Mouse (Mus musculus) thymus, postnatal 25 days (tissue): ENCODE measurements around the gene Papolb.

Source experiments
- DNase-seq: peaks from one replicate; pipeline ENCODE4 v3.0.0; 2022

Papolb gene

DNA sequence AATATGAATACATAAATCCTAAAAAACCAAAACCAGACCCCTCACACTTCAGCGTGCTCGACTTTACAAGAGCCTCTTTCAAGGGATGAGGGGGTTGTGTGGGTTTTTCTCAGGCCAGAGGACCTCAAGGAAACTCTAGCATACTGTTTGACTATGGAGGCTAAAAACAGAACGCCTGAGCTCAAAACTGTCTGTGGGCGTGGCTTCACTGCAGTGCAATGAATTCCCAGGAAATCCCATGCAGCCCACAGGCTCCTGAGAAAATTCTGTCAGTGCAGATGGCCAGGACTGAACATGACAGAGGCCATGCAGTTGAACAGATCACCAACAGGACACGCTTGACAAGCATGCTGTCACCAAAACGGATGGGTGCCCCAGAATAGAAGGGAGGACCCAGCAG, 10.9 kb downstream of the Papolb start:
- no peak for DNase-seq

DNA sequence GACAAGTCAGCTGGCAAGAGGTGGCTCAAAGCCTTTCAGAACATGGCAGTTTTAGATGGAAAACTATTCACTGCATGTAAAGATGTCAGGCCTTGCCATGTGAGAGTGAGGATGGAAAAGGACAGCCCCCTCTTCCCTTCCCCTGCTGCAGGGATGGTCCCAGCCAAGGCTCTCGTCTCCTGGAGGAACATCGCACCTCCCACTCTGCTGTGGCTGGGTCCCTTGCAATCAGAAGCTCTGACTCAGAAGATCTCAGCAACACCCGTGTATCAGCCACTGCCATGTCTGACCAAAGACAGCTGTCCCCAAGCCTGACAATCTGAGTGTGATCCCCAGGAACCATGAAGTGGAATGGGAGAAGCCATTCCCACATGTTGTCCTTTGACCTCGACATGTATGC, 17.8 kb downstream of the Papolb start:
- no peak for DNase-seq

DNA sequence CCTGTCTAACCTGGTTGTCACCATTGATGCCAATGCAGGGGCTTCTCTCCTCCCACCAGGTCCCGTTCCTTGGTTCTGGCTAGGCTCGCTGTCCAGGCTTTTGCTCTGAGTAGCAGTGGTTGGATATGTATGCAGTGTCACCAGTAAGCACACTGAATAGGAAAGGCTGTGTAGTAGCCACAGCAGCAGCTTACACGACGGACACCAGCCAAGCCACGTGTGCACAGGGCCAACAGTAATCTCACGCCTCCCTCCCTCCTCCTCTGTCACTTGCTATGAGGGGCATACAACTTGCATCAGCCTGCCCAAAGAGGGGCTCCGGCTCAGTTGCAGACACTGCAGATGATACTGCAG, 19.8 kb downstream of the Papolb start:
- DNase-seq, result no peak

DNA sequence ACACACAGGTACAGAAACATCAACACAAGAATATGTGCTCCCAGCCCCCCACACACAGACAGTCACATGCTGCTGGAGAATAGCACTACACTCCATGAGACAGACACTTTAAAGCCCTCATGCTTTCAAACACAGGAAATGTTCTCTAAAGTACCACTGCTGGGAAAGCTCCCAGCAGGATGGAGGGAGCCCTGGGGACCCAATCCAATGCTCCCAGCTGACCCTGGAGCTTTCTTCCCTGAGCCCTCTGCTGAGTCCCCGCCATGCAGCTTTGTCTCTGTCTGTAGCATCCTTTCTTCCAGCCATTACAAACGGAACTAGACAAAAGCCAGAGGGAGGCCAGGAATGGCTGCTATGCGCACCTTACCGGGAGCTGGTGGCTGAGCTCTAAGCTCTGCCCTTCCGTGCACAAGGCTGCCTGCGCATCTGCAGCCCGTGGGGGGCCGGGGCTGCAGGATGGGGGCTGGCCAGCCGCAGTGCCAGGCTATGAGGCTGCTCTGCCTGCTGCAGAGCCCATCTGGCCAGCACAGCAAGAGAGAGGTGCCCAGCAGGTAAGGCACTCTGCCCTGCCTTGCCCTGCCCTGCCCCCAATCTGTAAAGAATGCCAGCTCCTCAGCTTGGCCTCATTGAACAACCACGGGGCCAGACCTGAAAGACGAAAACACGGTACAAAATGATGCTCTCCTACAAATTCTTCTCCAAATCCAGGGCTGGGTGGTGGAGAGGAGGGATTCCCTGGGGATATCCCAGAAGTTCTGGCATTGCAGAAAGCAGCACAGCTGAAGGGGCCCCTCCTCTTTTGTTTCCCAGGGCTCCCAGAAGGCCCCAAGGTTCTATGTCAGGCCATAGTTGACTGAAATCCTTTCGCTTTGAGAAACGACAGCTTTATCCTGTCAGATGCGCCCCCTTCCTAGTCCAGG, 20.5 kb downstream of the Papolb start:
- DNase-seq, result no peak

DNA sequence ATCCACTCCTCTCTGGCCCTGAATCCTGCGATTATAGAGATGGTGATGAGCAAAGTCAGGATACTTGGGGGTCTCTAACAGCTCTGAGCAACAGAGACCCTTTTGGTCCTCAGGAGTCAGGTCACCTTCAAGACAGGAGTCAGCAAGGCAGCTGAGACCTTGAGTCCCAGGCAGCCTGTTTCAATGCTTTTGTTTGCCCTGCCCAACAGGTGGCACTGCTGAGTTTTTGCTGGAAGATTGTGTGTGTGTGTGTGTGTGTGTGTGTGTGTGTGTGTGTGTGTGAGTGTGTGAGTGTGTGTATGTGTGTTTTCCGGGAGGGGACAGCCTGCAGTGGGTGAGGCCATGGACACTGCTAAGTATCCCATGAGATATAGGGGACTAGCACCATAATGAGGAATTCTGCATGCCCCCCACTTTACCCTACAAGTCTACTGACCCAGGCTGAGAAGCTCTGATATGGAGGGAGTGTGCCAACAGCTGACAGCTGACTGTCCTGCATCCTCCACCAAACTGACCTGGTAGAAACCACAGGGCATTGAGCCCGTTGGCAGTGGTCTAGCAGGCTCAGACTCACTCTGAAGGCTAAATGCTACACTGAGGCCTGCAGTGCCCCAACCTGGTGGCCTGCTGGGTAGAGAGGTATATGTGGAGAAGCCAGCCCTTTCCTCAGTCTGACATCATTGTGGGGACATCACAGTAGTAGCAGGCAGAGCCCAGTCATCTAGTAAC, 24.0 kb downstream of the Papolb start:
- DNase-seq, result no peak

DNA sequence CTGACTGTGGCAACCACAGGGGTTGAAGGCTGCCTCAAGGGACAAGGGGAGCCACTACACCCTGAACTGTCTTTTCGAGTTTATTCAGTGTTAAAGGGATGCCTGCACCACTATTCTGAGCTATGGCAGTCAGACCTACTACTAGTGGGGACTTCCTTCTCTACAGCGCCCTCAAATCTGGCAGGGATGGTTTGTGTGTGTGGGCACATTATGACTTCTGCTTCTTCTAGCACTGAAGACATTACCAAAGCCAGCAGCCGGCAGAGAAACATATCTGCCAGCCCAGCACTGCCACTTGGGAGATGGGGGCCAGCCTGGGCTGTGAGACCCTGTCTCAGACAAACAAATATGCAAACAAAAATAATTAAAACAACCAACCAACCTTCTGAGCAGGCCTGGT, 25.7 kb downstream of the Papolb start:
- DNase-seq, result no peak

DNA sequence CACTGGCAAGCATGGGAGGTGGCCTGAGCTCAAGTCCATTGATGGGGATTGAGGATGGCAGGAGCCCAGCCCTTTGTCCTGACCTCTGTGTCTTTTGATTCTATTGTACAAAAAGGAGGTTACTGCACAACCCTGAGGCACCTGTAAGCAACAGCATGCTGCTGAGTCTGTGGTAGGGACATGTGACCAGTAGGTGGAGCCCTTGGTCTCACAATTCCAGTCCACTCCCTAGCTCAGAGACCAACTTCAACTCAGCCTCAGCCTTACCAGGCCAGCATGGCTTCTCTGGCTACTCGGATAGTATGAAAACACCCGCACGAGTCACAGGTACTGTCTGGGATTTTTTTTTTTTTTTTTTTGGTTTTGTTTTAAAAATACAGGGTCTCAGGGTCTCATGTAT, 27.5 kb downstream of the Papolb start:
- peak; percentile 59 for DNase-seq

DNA sequence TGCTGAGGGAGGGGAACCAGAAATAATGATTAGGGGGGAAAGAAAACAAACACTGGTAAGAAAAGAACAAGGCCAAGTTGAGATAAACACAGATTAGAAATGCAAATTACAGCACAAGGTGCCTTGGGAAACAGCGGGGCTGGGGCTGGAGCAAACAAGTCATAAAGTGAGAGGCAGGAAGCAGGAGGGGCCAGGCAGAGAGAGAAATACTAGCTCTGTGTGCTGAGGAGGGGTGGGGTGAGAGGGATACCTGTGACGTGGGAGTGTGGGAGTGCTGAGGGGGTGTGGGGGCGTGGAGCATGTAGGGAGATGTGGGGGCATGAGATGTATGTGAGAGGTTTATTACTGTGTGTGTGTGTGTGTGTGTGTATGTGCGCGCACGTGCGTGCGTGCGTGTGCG, 29.0 kb downstream of the Papolb start:
- peak; percentile 11 for DNase-seq

DNA sequence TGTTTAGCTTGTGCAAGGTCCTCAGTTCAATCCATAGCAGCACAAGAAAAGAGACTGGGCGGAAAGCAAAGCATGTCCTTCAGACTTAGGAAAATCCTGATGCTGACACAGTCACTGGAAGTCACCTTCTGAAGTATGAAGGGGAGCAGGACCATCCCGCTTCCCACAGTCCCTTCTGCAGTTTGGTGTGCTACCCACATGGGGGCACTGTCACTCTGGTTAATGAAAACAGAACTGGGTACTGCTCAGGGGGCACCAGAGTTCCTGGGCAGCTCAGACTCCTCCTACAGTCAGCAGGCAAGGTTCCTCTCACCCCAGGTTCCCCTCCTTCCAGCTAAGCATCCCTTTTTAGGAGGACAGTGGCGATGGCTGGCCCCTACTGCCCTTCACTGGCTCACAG, 30.9 kb downstream of the Papolb start:
- peak; percentile 30 for DNase-seq

DNA sequence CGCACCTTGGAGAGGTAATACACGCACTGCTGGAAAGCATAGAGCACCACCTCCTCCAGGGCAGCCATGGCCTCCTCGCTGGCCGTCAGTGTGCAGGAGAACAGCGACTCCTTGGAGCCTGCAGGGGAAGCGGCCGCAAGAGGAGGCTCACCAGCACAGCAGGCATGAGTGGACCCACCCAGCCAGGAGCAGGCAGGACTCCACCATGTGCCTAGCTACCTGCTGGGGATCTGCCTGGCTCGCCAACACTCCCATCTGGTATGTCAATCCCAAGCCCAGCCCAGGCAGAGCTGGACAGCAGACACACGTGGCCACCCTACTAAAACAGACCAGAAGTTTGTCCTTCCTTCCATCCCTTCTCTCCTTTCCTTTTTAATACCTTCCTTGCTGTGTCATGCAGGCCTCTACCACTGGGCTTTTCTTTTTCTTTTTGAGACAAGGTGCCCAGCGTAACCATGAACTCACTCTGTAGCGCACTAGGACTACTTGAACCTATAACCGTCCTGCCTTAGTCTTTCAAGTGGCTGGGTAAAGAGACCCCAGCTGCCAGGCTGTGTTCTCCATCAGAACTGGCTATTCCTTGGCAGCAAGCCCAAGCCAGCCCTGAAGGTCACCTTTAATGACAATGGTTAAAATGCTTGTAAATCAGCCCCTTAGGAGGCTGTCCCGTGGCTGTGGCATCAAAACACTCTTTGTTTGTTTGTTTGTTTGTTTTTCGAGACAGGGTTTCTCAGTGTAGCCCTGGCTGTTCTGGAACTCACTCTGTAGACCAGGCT, 34.4 kb downstream of the Papolb start:
- no peak for DNase-seq

DNA sequence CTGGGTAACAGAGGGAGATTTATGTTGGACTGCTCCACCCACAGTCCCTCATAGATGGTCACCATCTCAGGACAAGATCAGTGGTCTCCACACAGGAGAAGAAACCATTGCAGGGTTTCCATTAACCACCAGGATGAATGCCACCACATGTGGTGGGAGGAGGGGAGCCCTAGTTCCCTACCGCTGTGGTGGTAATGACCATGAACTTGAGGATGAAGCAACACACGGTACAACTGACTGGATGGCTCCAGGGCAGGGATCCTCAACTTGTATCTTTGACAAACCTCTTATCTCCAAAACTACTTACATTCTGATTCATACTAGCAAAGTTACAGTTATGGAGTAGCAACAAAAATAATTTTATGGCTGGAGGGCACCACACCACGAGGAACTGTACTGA, 36.6 kb downstream of the Papolb start:
- DNase-seq, result no peak

DNA sequence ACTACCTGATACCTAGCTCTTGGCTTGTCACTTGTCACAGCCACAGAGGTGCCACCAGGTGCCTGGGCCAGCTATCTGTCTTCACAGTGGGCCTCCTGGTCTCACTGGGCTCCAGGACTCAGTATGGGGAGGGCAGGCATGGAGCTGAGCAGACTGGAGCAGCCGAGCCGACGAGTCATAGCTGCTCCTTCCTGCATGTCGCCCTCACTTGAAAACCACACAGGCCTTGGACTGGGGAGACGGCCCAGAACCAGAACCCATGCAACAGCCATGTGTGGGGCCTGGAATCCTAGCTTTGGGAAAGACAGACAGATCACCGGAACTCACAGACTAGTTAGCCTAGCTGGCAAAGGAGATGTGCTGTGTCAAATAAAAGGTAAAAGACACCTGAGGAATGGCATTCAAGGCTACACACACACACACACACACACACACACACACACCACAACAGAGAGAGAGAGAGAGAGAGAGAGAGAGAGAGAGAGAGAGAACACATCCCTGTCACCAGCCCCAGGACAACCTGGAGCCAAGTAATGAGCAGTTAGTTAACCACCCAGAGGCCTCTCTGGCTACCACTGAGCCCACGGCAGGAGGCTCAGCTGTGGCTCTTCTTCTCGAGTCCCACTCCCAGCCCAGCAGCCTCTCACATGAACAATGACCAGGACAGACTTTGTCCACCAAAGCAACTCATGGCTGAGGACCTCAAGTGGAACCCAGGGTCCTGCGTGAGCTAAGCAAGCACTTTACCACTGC, 39.7 kb downstream of the Papolb start:
- DNase-seq, result no peak

DNA sequence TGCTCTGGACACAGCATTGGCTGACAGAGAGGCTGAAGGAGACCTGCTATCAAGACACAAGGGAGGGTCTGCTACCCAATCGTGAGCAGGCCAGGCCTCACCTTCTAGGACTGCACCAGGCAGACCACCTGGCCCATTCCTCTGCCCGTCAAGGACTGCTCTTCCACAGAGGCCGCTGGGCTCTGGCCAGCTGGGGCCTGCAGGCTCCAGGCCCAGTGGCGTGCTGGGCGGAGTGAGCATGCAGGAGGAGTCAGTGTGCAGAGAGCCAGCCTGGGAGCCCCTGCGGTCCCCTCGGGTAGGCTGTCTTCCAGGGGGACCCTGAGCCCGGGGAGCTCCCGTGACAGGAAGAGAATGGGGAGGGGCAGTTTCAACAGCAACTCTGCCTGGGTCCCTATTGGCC, 43.2 kb downstream of the Papolb start:
- DNase-seq, result no peak

DNA sequence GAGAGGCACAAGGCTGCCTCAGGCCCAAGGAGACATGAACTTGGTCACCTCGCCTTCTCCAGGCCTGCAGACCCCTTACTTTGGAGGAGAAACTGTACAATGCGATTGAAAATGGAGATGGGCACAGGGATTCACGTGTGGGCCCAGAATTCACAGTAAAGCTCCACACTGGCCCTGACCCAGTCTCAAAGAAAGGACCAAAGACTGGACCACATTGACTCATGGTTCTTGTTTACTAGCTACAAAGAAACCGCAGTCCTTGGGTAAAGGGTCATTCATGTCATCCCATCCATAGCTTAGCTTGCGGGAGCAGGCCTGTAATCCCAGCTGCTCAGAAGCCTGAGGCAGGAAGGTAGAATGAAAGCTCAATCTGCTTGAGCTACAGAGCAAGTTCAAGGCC, 46.3 kb downstream of the Papolb start:
- DNase-seq, result no peak

DNA sequence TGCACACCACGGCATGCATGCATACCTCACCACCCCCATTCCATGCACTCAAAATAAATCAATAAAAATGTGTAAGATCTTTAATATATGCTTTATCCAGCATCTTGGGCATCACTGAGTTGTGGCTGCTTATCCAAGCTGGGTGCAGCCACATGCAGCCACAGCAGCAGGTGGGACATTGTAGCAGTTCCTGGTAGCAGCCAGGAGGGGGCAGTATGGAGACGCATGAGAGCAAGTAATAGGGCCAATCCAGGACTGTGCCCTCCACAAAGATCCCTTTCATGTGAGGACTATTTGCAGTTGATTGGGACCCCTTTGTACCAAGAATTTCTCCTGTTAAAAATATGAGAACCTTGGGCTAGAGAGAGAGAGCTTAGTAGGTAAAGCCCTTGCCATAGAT, 47.4 kb downstream of the Papolb start:
- DNase-seq, result peak; percentile 48

DNA sequence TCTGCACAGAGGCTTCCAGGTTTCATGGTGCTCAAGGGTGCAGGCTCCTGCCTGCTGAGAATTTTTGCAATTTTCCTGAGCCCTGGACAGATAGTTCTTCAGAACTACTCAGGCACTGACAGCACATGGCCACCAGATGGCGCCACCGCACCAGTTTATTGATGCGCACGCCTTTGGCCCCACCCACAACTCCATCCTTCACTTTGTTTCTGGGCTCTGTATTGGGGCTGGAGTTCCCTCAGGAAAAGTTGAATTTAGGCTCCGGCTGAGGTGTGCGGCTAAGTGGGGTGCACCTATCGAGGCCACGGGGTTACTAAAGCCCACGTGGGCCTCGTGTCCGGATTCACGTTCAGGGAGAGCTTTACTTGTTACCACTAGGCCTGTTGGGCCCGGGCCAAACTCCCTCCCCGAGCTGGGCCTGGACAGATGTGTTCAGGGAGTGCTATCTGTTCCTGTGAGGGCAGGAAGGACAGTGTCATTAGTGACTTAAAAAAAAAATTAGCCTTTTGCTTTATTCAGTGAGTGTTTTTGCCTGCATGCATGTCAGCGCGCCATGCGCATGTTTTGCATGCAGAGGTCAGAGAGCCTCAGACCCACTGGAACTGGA, 50.9 kb downstream of the Papolb start:
- DNase-seq, result peak; percentile 64

DNA sequence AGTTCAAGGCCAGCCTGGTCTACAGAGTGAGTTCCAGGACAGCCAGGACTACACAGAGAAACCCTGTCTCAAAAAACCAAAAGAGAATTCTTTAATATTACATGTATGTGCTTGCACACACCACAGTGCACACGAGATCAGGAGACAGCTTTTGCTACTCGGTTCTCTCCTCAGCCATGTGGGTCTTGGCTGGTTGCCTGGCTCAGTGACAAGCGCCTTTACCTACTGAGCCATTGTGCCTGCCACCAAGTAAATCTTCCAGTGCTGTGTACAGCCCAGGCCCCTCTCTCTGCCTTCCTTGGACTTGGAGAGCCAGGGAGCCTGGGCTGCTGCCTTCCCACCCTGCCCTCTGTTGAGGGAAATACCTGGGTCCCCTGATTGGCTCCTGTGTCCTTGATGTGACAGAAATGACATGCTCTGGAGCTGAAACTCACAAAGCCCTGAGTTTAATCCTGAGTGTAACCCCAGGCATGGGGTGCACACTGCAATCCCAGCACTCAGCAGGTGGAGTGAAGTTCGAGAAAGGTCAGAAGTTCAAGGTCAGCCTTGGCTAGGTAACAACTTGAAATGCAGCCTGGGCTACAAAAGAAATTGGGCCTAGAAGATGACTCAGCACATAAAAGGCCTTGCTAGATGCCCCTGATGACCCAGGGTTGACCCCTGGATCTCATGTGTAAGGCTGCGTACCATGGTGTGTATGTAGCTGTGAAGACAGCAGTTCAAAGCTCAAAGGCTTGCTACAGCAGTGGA, 51.8 kb downstream of the Papolb start:
- no peak for DNase-seq

DNA sequence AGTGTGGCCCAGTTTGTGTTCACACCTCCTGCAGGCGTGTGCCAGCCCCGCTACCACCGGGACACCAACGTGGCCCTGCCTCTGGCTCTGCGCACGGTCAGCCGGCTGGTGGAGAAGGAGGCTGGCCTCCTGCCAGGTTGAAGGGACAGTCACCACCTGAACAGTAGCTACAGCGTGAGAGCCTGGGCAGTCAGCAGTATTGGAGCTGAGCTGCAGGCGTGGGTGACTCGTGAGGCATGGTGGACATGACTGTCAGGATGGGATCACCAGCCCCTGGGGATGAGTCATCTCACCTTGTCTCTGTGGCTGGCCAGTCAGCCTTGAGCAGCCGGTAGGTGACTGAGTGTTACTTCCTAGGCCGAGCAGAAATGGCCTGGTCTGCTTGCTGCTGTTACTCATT, 52.5 kb downstream of the Papolb start:
- no peak for DNase-seq
